Mouse (Mus musculus) regulatory T cell (primary cell): ENCODE results near the gene Zkscan5.

Experiments
- in situ Hi-C: fragments of 300-600 bp; cut with MboI, MseI; formaldehyde crosslinking; loops from one replicate; pipeline ENCODE4 v1.15.1; 2025; ENCODE audit warnings: high pct_unique_total_duplicates

Gene Zkscan5

DNA sequence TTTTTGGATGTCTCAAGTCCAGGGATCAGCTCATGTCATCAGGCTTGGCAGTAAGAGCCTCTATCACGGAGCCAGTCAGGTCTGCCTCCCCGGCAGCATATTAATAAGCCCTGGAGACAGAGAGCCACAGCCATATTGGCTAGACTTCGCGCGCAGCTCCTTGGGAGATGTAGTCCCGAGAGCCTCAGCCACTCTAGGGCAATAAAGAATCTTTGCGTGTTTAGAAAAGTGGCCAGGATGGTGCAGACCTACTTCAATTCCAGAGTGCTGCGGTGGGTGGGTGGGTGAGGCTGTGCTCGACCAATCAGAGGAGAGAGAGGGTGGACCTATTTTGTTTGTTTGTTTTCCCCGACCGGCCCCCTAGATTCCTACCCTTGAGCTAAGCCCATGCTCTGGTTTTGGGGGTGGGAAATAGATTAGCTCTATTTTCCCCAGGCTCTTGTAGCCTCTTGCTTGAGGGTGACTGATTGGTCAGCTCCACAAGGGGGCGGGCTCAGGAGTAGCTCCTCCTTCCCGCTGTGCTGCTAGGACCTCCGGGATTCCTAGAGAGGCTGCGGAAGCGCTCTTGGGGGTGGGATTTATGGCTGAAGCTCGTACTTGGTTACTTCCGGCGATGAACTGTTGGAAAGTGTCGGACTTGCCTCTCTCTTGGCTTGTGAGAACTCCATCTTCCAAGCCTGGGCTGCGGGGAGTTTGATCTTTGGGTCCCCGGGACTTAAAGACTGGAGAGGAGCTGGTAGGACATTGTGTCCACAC is at the start of gene Zkscan5:
Zkscan5 (plus strand) TSS at position 627 of the 756 bp plus-strand sequence.
- in situ Hi-C loops, result loop anchor here (25.0 kb wide), 1 partner anchor 1583 kb away; the partner anchor contains the start of gene Usp12

- in situ Hi-C loops, result no loop called here
These were observed 43.0 kb upstream of the Zkscan5 start for GRCm38 (mm10) chr5:145161361-145161760.

DNA sequence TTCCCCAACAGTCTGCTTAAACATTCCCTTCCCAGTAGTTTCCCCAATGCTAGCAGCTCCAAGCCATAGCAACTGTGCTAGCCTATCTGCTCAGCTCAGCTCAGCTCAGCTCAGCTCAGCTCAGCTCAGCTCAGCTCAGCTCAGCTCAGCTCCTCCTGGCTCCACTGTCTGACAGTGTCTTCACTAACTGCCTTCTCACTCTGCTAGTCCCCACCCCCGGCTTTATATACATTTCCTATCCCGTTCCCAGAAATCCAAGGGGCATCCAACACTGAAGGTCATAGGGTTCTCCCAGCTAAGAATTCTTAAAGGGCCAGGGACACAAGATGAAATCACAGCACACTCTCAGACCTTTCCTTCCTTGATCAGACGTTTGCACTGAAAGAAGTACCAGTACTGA is 39.7 kb upstream of the Zkscan5 start:
- in situ Hi-C loops, result no loop called here

DNA sequence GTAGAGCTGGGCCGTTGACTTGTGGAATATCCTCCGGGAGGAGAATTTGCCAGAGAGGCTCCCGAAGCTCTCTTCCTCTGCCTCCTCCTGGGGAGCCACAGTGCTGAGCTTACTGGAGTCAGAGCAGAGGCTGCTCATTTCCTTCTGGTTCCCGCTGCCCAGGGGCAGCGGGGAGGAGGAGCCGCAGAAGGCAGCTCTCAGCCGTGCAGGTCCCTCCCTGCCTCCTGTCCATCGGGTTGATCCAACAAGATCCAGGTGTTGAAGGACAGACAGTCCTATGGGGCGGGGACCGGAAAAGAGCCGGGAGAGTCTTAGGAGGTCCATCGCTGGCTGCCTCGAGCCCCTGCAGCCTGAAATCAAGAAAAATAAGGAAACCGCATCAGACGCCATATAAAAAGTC is 39.2 kb upstream of the Zkscan5 start:
- in situ Hi-C loops, result no loop called here

- in situ Hi-C loops, result no loop called here
These were observed 37.6 kb upstream of the Zkscan5 start, which contains the start of the genes Ptcd1 and Cpsf4 for GRCm38 (mm10) chr5:145166536-145167305. TSS of gene Ptcd1 (minus strand) at chr5:145167108. TSS of gene Cpsf4 (plus strand) at chr5:145167213.

DNA sequence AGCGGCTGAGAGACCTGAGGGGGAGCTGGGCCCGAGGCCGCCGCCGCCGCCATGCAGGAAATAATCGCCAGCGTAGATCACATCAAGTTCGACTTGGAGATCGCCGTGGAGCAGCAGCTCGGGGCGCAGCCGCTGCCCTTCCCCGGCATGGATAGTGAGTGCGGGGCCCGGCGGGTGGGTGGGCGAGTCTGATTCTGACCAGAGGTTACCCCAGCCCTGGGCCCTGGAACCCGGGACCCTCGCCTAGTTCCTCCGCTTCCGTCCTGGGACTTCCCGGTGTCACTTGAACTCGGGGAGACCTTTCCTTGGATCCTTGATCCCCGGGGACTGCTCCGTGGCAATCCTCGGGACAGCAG is 37.1 kb upstream of the Zkscan5 start:
- in situ Hi-C loops, result no loop called here

DNA sequence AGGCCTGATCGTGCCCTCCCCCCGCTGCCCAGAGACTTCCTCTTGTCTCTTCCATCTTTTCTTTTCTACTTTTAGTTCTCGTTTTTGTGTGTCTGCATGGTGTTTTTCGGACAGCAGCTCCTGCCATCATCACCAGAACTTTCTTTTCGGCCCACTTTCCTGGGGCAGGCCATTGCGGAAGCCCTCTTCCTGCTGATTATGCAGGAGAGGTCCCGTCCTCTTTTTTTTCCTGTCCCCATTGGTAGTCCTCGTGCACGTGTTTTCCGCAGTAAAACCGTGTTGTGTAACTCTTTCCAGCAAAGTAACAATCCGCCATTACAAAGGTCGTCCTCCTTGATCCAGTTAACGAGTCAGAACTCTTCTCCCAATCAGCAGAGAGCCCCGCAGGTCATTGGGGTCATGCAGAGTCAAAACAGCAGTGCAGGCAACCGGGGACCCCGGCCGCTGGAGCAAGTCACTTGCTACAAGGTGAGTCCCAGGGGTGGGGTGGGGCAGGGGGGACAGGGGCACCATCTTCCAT is 25.8 kb upstream of the Zkscan5 start:
- in situ Hi-C loops, result no loop called here

GRCm38 (mm10) chr5:145185244-145185643 is 19.1 kb upstream of the Zkscan5 start:
- in situ Hi-C loops, result no loop called here

GRCm38 (mm10) chr5:145189416-145189815 is 14.9 kb upstream of the Zkscan5 start:
- in situ Hi-C loops, result no loop called here

DNA sequence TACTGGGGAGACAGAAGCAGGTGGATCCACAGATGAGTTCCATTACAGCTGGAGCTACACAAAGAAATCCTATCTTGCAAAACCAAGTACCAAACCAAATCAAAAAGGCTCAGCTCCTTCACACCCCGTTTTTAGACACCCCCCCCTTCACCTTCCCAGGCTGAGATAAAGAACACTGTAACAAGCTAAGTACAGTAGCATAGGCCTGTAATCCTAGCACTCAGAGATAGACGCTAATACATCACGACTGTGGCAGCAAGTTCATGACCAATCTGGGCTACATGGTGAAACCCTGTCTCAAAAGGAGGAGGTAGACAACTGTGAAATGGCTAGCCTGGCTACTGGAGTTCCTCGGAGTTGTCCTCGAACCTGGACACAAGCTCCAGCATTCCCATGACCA is 14.0 kb upstream of the Zkscan5 start:
- in situ Hi-C loops, result loop anchor here (5.0 kb wide), 1 partner anchor 42 kb away; the partner anchor contains the start of gene Zfp655

DNA sequence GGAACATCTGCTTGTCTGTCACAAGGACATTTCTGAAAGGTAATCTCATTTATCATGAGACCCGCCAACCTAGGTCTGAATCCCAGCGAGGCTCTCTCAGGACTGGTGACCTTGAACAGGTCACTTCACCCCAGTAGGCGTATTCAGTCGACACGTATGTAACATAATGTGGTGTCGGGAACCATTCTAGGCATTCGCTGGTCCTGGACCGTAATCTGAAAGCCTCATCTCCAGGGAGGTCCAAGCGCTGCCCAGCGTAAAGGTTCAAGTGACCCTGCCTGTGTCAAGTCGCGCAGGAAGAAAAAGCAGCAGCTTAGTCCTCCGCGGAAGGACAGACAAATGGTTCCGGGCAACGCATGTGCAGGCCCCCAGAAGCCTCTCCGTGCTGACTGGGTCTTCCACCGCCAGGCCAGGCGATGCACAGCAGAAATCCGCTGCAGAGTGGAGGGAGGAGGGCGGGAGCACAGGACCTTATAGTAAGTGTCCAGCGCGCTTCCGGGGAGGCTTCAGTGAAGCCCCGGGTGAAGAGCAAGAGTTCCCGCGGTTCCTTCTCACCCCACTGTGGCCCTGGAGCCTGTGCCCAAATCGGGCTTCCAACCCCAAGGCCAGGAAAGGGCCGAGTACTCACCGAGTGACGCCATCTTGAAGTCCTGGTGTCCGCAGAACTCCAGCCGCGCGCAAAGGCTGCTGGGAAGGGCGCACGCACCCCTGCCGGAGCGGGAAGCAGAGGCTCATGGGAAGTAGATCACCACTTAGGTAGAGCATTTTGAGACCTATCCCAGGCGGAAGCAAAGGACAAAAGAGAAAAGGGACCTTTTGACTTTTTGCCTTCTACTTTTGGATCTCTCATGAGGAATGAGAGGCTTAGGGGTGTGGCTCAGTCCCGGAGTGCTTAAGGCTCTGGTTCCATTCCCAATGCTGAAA is 13.2 kb upstream of the Zkscan5 start:
- in situ Hi-C loops, result loop anchor here (5.0 kb wide), 1 partner anchor 41 kb away; the partner anchor contains the start of gene Zfp655

- in situ Hi-C loops, result loop anchor here (5.0 kb wide), 1 partner anchor 40 kb away; the partner anchor contains the start of gene Zfp655
These were observed 12.4 kb upstream of the Zkscan5 start, which contains the start of gene Atp5j2 for GRCm38 (mm10) chr5:145191962-145192361. TSS of gene Atp5j2 (minus strand) at chr5:145192062.

- in situ Hi-C loops, result loop anchor here (25.0 kb wide), 1 partner anchor 1587 kb away; the partner anchor contains the start of gene Usp12
These were observed 4.0 kb upstream of the Zkscan5 start for GRCm38 (mm10) chr5:145200387-145200786.

GRCm38 (mm10) chr5:145201321-145201991 is 2.9 kb upstream of the Zkscan5 start, which contains the start of gene Zkscan14:
TSS of gene Zkscan14 (minus strand) at chr5:145201868.
- in situ Hi-C loops, result loop anchor here (25.0 kb wide), 1 partner anchor 1586 kb away; the partner anchor contains the start of gene Usp12

DNA sequence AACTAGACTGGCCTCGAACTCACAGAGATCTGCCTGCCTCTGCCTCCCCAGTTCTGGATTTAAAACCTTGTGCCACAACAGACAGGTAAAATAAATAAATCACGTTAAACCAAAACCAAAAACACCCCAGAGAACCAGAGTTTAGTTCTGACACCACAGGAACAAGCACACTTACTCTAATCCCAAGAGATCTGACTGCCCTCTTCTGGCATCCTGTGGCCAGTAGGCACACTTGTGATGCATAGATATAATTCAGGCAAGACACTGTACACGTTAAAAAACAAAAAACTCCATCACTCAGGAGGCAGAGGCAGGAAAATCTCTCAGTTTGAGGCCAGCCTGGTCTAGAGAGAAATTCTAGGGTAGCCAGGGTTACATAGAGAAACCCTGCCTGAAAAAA is 1.9 kb upstream of the Zkscan5 start:
- in situ Hi-C loops, result loop anchor here (25.0 kb wide), 1 partner anchor 1585 kb away; the partner anchor contains the start of gene Usp12

- in situ Hi-C loops, result loop anchor here (25.0 kb wide), 1 partner anchor 1582 kb away; the partner anchor contains the start of gene Usp12
These were observed 679 bp downstream of the Zkscan5 start for GRCm38 (mm10) chr5:145205041-145205440.

DNA sequence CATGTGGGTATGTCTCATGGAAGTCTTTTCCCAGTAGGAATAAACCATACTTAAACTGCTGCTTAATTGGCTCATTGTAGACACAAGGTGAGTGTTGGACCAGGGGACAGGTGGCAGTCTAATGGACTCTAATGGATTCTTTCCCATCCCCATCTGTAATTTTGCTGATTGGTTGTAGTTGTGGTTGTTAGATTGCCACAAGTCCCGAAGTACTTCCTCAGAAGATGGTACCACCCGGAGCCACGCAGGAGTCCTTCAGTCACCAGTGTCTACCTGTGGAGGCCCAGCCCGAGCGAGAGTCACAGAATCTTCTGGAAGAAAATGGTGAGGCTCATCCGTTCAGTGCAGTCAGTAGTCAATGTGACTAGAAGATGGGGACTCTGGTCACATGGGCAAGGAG is 3.0 kb downstream of the Zkscan5 start:
- in situ Hi-C loops, result loop anchor here (25.0 kb wide), 1 partner anchor 1580 kb away; the partner anchor contains the start of gene Usp12

- in situ Hi-C loops, result loop anchor here (25.0 kb wide), 1 partner anchor 1579 kb away; the partner anchor contains the start of gene Usp12
These were observed 3.6 kb downstream of the Zkscan5 start for GRCm38 (mm10) chr5:145207954-145208353.

GRCm38 (mm10) chr5:145208391-145208790 is 4.0 kb downstream of the Zkscan5 start:
- in situ Hi-C loops, result loop anchor here (25.0 kb wide), 1 partner anchor 1579 kb away; the partner anchor contains the start of gene Usp12

DNA sequence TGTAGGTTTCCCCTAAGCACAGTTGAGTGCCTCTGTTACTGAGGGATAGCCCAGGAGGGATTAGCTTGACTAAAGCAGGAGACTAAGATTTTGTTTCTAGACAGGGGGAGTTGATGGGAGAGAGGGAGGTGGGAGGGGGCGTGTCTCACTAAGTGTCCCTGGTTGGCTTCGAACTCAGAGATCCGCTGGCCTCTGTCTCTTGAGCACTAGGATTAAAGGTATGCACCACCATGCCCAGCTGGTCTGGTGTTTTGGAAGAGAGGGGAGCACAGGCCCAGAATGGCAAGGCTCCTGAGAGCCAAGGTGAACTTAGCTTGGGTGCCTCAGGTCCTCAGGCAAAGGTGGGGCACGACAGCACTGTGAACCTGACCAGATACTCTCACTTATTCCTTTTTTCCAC is 7.0 kb downstream of the Zkscan5 start:
- in situ Hi-C loops, result loop anchor here (25.0 kb wide), 1 partner anchor 1576 kb away; the partner anchor contains the start of gene Usp12
